Mouse (Mus musculus) stomach, embryonic 16.5 days (tissue): Measurements from ENCODE around the gene Nfia. TPM values are rescaled to one million over a fixed set of nuclear protein-coding genes. Genes with fewer than 3 reads are reported as not detected.
A peak's percentile ranks its signal among the peaks of the same experiment; 100 is the strongest.

Source experiments
- ATAC-seq: fragments of 200-750 bp; cut with Nextera tagmentation; 2 replicates; pipeline ENCODE4 v1.8.0; 2017; ENCODE audit warnings: moderate number of reproducible peaks, moderate TSS enrichment; ENCODE audit not compliant: insufficient read depth, low FRiP score
- H3K27ac ChIP-seq: fragments of 300-500 bp; sonication (generic); 2 replicates; pipeline ENCODE4 v1.5.1; 2014; ENCODE audit warnings: low read length
- H3K27me3 ChIP-seq: fragments of 300-500 bp; sonication (generic); 2 replicates; pipeline ENCODE4 v1.6.1; 2014; ENCODE audit warnings: low read length, control low read depth, mixed read lengths; ENCODE audit not compliant: control insufficient read depth, insufficient read depth
- H3K36me3 ChIP-seq: fragments of 300-500 bp; sonication (generic); 2 replicates; pipeline ENCODE4 v1.6.1; 2014; ENCODE audit warnings: low read length; ENCODE audit not compliant: control insufficient read depth, insufficient read depth
- H3K4me1 ChIP-seq: fragments of 300-500 bp; sonication (generic); 2 replicates; pipeline ENCODE4 v1.6.1; 2014; ENCODE audit warnings: low read length, control low read depth, mixed read lengths; ENCODE audit not compliant: control insufficient read depth, insufficient read depth
- H3K4me2 ChIP-seq: fragments of 300-500 bp; sonication (generic); 2 replicates; pipeline ENCODE4 v1.6.1; 2014; ENCODE audit warnings: low read depth, low read length, mixed read lengths
- H3K4me3 ChIP-seq: fragments of 300-500 bp; sonication (generic); replicated peaks from 2 replicates; pipeline ENCODE4 v1.5.1; 2014; ENCODE audit warnings: mild to moderate bottlenecking, low read length
- H3K9ac ChIP-seq: fragments of 300-500 bp; sonication (generic); 2 replicates; pipeline ENCODE4 v1.6.1; 2014; ENCODE audit warnings: low read length
- H3K9me3 ChIP-seq: fragments of 300-500 bp; sonication (generic); replicated peaks from 2 replicates; pipeline ENCODE4 v1.6.1; 2016; ENCODE audit warnings: low read length, control low read depth; ENCODE audit not compliant: control insufficient read depth
- WGBS: fragments of 180-500 bp; shearing (Covaris S2); extraction: QIAGEN DNeasy Blood & Tissue Kit; methylation state at CpG from one replicate; pipeline ENCODE4 v1.1.7; 2014; 5-methylcytosine and 5-hydroxymethylcytosine counted together
- polyA plus RNA-seq: library from polyadenylated mRNA; unstranded; fragments of >200 nt; fragmentation: Nextera tagmentation; extraction: Ambion mirVana; gene quantifications from 2 replicates; pipeline ENCODE4 v1.2.1, GENCODE M21; 2015

Gene Nfia
- polyA plus RNA-seq, 1 experiment from 2014 or later, result 45.1 TPM

DNA sequence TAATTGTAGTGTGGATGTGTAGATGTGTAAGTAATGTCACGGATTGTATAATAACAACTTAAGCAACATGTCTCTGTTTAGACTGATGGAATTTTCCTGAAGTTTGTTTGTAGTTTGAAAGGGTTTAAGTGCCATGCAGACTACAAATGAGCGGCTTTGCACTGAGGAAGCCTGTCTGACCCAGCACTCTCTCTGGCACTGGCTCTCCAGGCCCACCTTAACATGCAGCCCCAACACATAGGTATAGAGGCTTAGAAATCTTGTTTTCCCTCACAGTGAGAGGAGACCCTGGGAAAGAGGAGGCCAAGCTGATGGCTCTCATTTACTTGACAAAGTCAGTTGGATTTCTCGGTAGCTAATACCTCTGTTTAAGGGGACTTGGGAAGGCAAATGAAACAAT lies 13.9 kb upstream of the Nfia start:
- Histone ChIP-seq H3K9ac (peak overlapping the region; percentile 72; the same call in 1 of the 2 replicates), H3K4me3 (peak overlapping the region; percentile 57), H3K36me3 (no peaks in the 10 kb centered on the region), H3K9me3 (no peaks in the 10 kb centered on the region), H3K4me1 (peaks cover 6% of the 10 kb centered on the region; the same call in 1 of the 2 replicates), H3K4me2 (peak overlapping the region; percentile 66), H3K27ac (no peak overlapping the region), H3K27me3 (no peaks in the 10 kb centered on the region)
- no peak for ATAC-seq
- 56% methylated on average over 3 of the region's 3 CpGs for WGBS

DNA sequence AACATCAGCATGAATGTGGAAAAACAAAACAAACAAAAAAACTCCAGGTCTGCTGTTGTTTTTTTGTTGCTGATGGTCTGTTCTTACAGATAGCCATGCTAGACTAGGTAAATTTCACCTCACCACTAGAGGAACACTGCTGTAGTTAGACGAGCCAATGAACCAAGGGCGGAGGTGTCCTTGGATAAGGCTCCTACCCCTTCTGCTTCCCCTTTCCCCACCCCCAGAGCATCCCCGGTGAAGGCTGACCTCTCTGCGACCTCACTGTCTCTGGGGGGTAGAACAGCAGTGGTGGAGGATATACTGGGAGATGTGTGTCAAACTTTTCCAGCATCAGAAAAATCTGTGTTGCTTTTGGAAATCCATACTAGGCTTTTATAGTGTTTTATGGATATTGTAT lies 7.9 kb upstream of the Nfia start:
- H3K9ac ChIP-seq, result no peak overlapping the region
- H3K27me3 ChIP-seq, result no peaks in the 10 kb centered on the region
- H3K4me3 ChIP-seq, result no peak overlapping the region
- no peaks in the 10 kb centered on the region for H3K36me3 ChIP-seq
- ATAC-seq, result no peak
- H3K9me3 ChIP-seq, result no peaks in the 10 kb centered on the region
- H3K4me2 ChIP-seq, result no peak overlapping the region
- H3K4me1 ChIP-seq, result no peaks in the 10 kb centered on the region
- H3K27ac ChIP-seq, result no peak overlapping the region
- 35% methylated on average over 4 of the region's 4 CpGs for WGBS

DNA sequence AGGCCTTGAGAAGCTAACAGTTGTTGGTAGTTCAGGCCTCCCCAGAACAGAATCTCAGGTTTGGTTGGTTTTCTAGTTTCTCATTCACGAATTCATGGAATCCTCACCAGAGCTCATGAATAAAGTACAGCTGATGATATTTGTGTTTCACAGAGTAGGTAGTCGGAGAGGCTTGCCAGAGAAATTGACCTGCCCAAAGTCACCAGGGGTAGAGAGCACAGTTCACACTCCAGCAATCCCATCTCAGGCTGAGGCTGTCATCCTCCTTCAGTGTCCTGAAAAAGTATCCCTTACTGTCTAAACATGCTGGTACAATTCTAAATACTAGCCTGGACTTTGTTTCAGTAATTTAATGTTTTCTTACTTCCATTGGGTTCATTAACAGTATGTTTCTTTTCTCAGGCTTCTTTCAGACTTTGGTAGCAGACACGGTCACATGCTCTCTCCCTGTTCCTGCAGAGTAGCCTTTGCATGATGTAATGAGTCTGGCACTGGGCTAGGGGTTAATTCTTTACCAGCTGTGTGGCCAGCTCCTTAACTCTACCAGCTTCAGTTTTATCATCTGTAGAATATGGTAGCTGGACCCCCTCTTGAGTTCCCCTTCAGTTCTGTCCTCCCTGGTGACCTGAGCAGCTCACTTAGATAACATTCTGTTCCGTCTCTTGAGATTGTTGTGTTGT lies 7.1 kb upstream of the Nfia start:
- Histone ChIP-seq H3K27me3 (no peaks in the 10 kb centered on the region), H3K27ac (no peak overlapping the region), H3K4me1 (no peaks in the 10 kb centered on the region), H3K9ac (no peak overlapping the region), H3K36me3 (no peaks in the 10 kb centered on the region), H3K4me3 (no peak overlapping the region), H3K4me2 (no peak overlapping the region), H3K9me3 (no peaks in the 10 kb centered on the region)
- WGBS, result 80% methylated on average over 4 of the region's 4 CpGs
- ATAC-seq, result no peak

DNA sequence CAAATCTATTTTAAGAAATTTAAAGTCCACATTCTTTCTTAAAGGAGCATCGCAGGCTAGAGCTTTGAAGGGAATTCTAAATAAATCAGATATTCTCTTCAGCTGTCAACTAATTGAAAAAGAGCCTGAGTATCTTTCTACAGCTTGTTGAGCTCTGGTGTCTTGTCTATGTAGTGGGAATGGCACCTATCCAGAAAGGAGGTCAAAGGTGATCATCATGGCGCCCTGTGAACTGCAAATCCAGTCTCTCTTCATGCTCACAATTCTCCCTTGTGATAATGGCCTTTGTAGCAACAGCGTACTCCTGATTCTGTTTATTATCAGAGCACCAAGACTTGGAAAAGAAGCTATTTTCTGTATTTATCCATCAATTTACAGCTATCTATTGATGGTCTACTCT lies 6.4 kb upstream of the Nfia start:
- Histone ChIP-seq H3K4me1 (no peaks in the 10 kb centered on the region), H3K36me3 (no peaks in the 10 kb centered on the region), H3K27ac (no peak overlapping the region), H3K9me3 (no peaks in the 10 kb centered on the region), H3K9ac (no peak overlapping the region), H3K27me3 (no peaks in the 10 kb centered on the region), H3K4me2 (no peak overlapping the region), H3K4me3 (no peak overlapping the region)
- WGBS, result 81% methylated on average over 3 of the region's 3 CpGs
- no peak for ATAC-seq

DNA sequence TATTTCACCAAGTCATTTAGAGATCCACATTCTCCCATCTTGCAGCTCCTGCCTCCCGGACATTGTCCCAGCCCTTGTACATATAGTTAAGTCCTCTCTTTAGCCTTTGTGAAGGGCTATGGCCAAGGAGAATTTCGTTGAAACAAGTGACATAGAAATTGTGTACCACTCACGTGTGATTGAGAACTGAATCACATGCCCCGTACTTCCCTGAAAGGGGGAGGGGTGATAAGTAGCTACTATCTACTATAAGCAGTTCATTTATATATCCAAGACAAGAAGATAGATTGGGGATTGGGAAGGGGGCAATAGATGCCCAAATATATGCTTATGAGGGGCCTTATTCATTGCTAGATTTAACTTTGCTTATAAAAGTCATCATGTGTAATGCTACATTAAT lies 5.5 kb upstream of the Nfia start:
- H3K36me3 ChIP-seq, result no peaks in the 10 kb centered on the region
- no peaks in the 10 kb centered on the region for H3K27me3 ChIP-seq
- no peaks in the 10 kb centered on the region for H3K4me1 ChIP-seq
- H3K27ac ChIP-seq, result no peak overlapping the region
- no peak overlapping the region for H3K9ac ChIP-seq
- H3K4me3 ChIP-seq, result no peak overlapping the region
- H3K9me3 ChIP-seq, result no peaks in the 10 kb centered on the region
- no peak overlapping the region for H3K4me2 ChIP-seq
- no peak for ATAC-seq
- 72% methylated on average over 4 of the region's 4 CpGs for WGBS

GRCm38 (mm10) chr4:97767516-97767915 lies 5.0 kb upstream of the Nfia start:
- H3K4me3 ChIP-seq, result no peak overlapping the region
- no peak for ATAC-seq
- no peak overlapping the region for H3K4me2 ChIP-seq
- no peaks in the 10 kb centered on the region for H3K4me1 ChIP-seq
- no peaks in the 10 kb centered on the region for H3K27me3 ChIP-seq
- no peaks in the 10 kb centered on the region for H3K9me3 ChIP-seq
- H3K36me3 ChIP-seq, result no peaks in the 10 kb centered on the region
- WGBS, result 88% methylated on average over 5 of the region's 5 CpGs
- no peak overlapping the region for H3K9ac ChIP-seq
- no peak overlapping the region for H3K27ac ChIP-seq

DNA sequence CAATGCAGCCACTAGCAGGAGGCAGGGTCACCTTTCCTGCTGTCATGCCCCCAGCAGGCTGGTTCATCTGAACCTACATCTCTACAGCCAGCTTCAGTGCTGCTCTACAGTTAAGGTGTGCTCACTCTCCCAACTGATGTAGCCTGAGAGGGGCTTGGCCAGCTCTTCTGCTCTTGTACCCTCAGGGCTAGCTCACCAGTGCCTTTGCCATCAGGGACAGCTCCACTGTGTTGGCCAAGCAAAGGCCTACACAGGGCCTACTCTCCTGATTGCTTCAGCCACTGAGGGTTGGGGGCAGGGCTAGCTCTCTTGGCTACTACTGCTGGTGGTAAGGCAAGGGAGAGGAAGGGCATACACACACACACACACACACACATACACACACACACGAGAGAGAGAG lies 2.7 kb upstream of the Nfia start:
- Histone ChIP-seq H3K4me2 (no peak overlapping the region), H3K9me3 (no peaks in the 10 kb centered on the region), H3K4me3 (no peak overlapping the region), H3K4me1 (peaks cover 11% of the 10 kb centered on the region), H3K27me3 (no peaks in the 10 kb centered on the region), H3K27ac (no peak overlapping the region), H3K9ac (no peak overlapping the region), H3K36me3 (no peaks in the 10 kb centered on the region)
- no peak for ATAC-seq
- WGBS, result no CpG with 5 or more reads among the region's 1 CpGs

DNA sequence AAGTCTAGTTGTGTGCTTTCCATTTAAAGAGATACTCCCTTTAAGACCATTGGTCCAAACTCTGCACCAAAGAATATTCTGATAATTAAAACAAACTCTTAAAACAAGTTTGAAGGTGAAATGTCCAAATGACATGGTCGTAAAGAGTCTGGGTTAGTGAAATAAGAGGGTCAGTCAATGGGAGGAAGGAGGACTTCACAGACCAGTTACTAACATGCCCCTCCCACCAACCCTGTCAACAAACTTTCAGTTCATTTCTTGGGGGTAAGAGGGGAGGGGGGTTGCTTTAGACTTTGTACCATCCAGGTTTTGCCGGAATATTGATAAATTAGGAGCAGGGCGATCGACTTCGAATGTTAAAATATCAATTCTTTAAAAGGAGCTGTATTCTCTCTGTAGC lies 1.1 kb upstream of the Nfia start:
- Histone ChIP-seq H3K9ac (peak overlapping the region; percentile 68), H3K4me1 (peaks cover 16% of the 10 kb centered on the region), H3K36me3 (no peaks in the 10 kb centered on the region), H3K27me3 (no peaks in the 10 kb centered on the region), H3K4me3 (peak overlapping the region; percentile 54), H3K4me2 (peak overlapping the region; percentile 82), H3K9me3 (no peaks in the 10 kb centered on the region), H3K27ac (peak overlapping the region; percentile 97)
- no peak for ATAC-seq
- 10% methylated on average over 5 of the region's 5 CpGs for WGBS

- H3K4me2 ChIP-seq, result peak overlapping the region; percentile 82
- peak; percentile 95 for ATAC-seq
- peaks cover 16% of the 10 kb centered on the region for H3K4me1 ChIP-seq
- H3K9me3 ChIP-seq, result no peaks in the 10 kb centered on the region
- H3K27ac ChIP-seq, result peak overlapping the region; percentile 97
- peak overlapping the region; percentile 54 for H3K4me3 ChIP-seq
- peak overlapping the region; percentile 68 for H3K9ac ChIP-seq
- H3K36me3 ChIP-seq, result no peaks in the 10 kb centered on the region
- H3K27me3 ChIP-seq, result no peaks in the 10 kb centered on the region
- under 1% methylated on average over 25 of the region's 25 CpGs for WGBS
Measured at GRCm38 (mm10) chr4:97772084-97772484, 450 bp upstream of the Nfia start.
